Mouse (Mus musculus) CH12.LX (cell line): Measurements from ENCODE around the gene Syce3. TPM values are rescaled to one million over a fixed set of nuclear protein-coding genes. Genes with fewer than 3 reads are reported as not detected.

ENCODE experiments used
- DNase-seq: peaks from one replicate; pipeline ENCODE4 v3.0.0-alpha.2; 2013; ENCODE audit errors: extremely low read depth
- H3K27ac ChIP-seq: 2 replicates; pipeline ENCODE4 v1.5.1; 2012; ENCODE audit warnings: low read depth, mild to moderate bottlenecking, control low read depth, moderate library complexity; ENCODE audit not compliant: insufficient read depth
- H3K27me3 ChIP-seq: replicated peaks from 2 replicates; pipeline ENCODE3; 2012; ENCODE audit warnings: inconsistent platforms
- H3K36me3 ChIP-seq, 2 experiments: replicated peaks in 1 of 2; 2 replicates each; pipeline versions ENCODE3 to v1.6.1; 2012; ENCODE audit warnings: inconsistent platforms in 1 of 2, low read length in 1 of 2, mild to moderate bottlenecking in 1 of 2, mixed read lengths in 1 of 2, moderate library complexity in 1 of 2; ENCODE audit not compliant: control insufficient read depth in 1 of 2, insufficient read depth in 1 of 2
- H3K4me1 ChIP-seq, 2 experiments: 2 replicates each; pipeline ENCODE4 v1.6.1; 2012; ENCODE audit warnings: inconsistent platforms in 1 of 2, moderate library complexity in 1 of 2; ENCODE audit not compliant: insufficient read depth in 2 of 2, control insufficient read depth in 1 of 2
- H3K4me2 ChIP-seq: 2 replicates; pipeline ENCODE4 v1.6.1; 2012; ENCODE audit warnings: low read depth, mild to moderate bottlenecking, control low read depth; ENCODE audit not compliant: poor library complexity, insufficient read depth, severe bottlenecking
- H3K4me3 ChIP-seq, 3 experiments: fragments of 150-350 bp in 1 of 3; sonication (generic) in 1 of 3; replicated peaks in 1 of 3; 2 replicates each; pipeline versions ENCODE3 to v1.5.1; 2011 to 2012; ENCODE audit warnings: low read depth in 2 of 3, low read length in 2 of 3, mild to moderate bottlenecking in 2 of 3, moderate library complexity in 2 of 3, control low read depth in 1 of 3, improper control_type of control experiment in 1 of 3, inconsistent platforms in 1 of 3, mixed read lengths in 1 of 3; ENCODE audit not compliant: poor library complexity in 1 of 3
- H3K79me2 ChIP-seq: replicated peaks from 2 replicates; pipeline ENCODE4 v1.6.1; 2012; ENCODE audit warnings: mild to moderate bottlenecking, moderate library complexity; ENCODE audit not compliant: control insufficient read depth, poor library complexity, insufficient read depth, severe bottlenecking; ENCODE audit errors: extremely low read depth
- H3K9ac ChIP-seq: 2 replicates; pipeline ENCODE4 v1.6.1; 2012; ENCODE audit warnings: low read depth, mild to moderate bottlenecking, control low read depth, moderate library complexity; ENCODE audit not compliant: insufficient read depth
- H3K9me3 ChIP-seq: replicated peaks from 2 replicates; pipeline ENCODE3; 2012; ENCODE audit warnings: low read length, inconsistent platforms, mixed read lengths
- CTCF ChIP-seq, 2 experiments: IDR thresholded peaks in 1 of 2; conservative IDR thresholded peaks in 1 of 2; 2 replicates each; pipeline ENCODE4 v1.5.1; 2011 to 2012; ENCODE audit warnings: low read depth in 2 of 2, low read length in 2 of 2, improper control_type of control experiment in 1 of 2, inconsistent platforms in 1 of 2, mild to moderate bottlenecking in 1 of 2, moderate library complexity in 1 of 2
- EP300 ChIP-seq: IDR thresholded peaks from 2 replicates; pipeline ENCODE4 v1.6.1; 2011; ENCODE audit warnings: low read length, improper control_type of control experiment
- ETS1 ChIP-seq: conservative IDR thresholded peaks from 2 replicates; pipeline ENCODE4 v1.6.1; 2012; ENCODE audit warnings: low read depth, mild to moderate bottlenecking, inconsistent platforms, low read length, improper control_type of control experiment, moderate library complexity
- GABPA ChIP-seq: IDR thresholded peaks from 2 replicates; pipeline ENCODE4 v1.6.1; 2012; ENCODE audit warnings: low read depth, low read length, improper control_type of control experiment, inconsistent platforms; ENCODE audit not compliant: insufficient replicate concordance
- HCFC1 ChIP-seq: IDR thresholded peaks from 2 replicates; pipeline ENCODE4 v1.6.1; 2012; ENCODE audit warnings: low read depth, mild to moderate bottlenecking, inconsistent platforms, low read length, improper control_type of control experiment
- IRF4 ChIP-seq: IDR thresholded peaks from 2 replicates; pipeline ENCODE4 v1.6.1; 2014; ENCODE audit warnings: low read depth, mild to moderate bottlenecking, inconsistent platforms, low read length, improper control_type of control experiment
- JUND ChIP-seq: conservative IDR thresholded peaks from 2 replicates; pipeline ENCODE4 v1.6.1; 2011; ENCODE audit warnings: low read depth, low read length, improper control_type of control experiment
- KAT2A ChIP-seq: IDR thresholded peaks from 2 replicates; pipeline ENCODE4 v1.6.1; 2012; ENCODE audit warnings: low read length, improper control_type of control experiment, inconsistent platforms; ENCODE audit not compliant: insufficient replicate concordance
- MAFK ChIP-seq: IDR thresholded peaks from 2 replicates; pipeline ENCODE4 v1.6.1; 2011; ENCODE audit warnings: low read length, improper control_type of control experiment; ENCODE audit not compliant: insufficient replicate concordance
- MAX ChIP-seq: IDR thresholded peaks from 2 replicates; pipeline ENCODE4 v1.6.1; 2011; ENCODE audit warnings: low read length, improper control_type of control experiment
- MEF2A ChIP-seq: IDR thresholded peaks from 2 replicates; pipeline ENCODE4 v1.6.1; 2014; ENCODE audit warnings: low read depth, mild to moderate bottlenecking, inconsistent platforms, low read length, improper control_type of control experiment, borderline replicate concordance
- MYC ChIP-seq: IDR thresholded peaks from 2 replicates; pipeline ENCODE4 v1.6.1; 2011; ENCODE audit warnings: low read depth, mild to moderate bottlenecking, improper control_type of control experiment, low read length
- NELFE ChIP-seq: IDR thresholded peaks from 2 replicates; pipeline ENCODE4 v1.6.1; 2011; ENCODE audit warnings: low read depth, low read length, improper control_type of control experiment
- NRF1 ChIP-seq: IDR thresholded peaks from 2 replicates; pipeline ENCODE4 v1.6.1; 2014; ENCODE audit warnings: low read depth, mild to moderate bottlenecking, inconsistent platforms, low read length, improper control_type of control experiment, moderate library complexity
- POLR2A ChIP-seq: IDR thresholded peaks from 2 replicates; pipeline ENCODE4 v1.6.1; 2011; ENCODE audit warnings: low read depth, mild to moderate bottlenecking, improper control_type of control experiment, low read length
- RAD21 ChIP-seq: IDR thresholded peaks from 2 replicates; pipeline ENCODE4 v1.6.1; 2011; ENCODE audit warnings: low read depth, mild to moderate bottlenecking, low read length, improper control_type of control experiment, moderate library complexity
- SIN3A ChIP-seq: IDR thresholded peaks from 2 replicates; pipeline ENCODE4 v1.6.1; 2012; ENCODE audit warnings: low read length, improper control_type of control experiment, inconsistent platforms
- TBP ChIP-seq: conservative IDR thresholded peaks from 2 replicates; pipeline ENCODE4 v1.6.1; 2011; ENCODE audit warnings: low read depth, low read length, improper control_type of control experiment
- TCF12 ChIP-seq: IDR thresholded peaks from 2 replicates; pipeline ENCODE4 v1.6.1; 2014; ENCODE audit warnings: low read depth, mild to moderate bottlenecking, inconsistent platforms, low read length, improper control_type of control experiment
- UBTF ChIP-seq: IDR thresholded peaks from 2 replicates; pipeline ENCODE4 v1.6.1; 2012; ENCODE audit warnings: low read depth, mild to moderate bottlenecking, inconsistent platforms, low read length, improper control_type of control experiment, moderate library complexity
- USF2 ChIP-seq: conservative IDR thresholded peaks from 2 replicates; pipeline ENCODE4 v1.6.1; 2011; ENCODE audit warnings: low read depth, low read length, improper control_type of control experiment
- ZMIZ1 ChIP-seq: IDR thresholded peaks from 2 replicates; pipeline ENCODE4 v1.6.1; 2012; ENCODE audit warnings: low read depth, mild to moderate bottlenecking, inconsistent platforms, low read length, improper control_type of control experiment
- dilution Hi-C: fragments of 300-500 bp; cut with MboI; formaldehyde crosslinking; loops from 2 replicates; pipeline ENCODE4 v1.14.3; 2020; ENCODE audit warnings: low sequenced_read_pairs; ENCODE audit not compliant: extremely low pct_unique_long_range_greater_than_20kb, extremely low pct_ligation_motif_present
- in situ Hi-C: fragments of 300-500 bp; cut with MboI; formaldehyde crosslinking; loops from 3 replicates; pipeline ENCODE4 v1.14.3; 2019; ENCODE audit warnings: low sequenced_read_pairs, low pct_ligation_motif_present, low pct_unique_long_range_greater_than_20kb, mixed read lengths
- polyA plus RNA-seq: library from polyadenylated mRNA; unstranded; fragments of >175 nt; gene quantifications from 2 replicates; pipeline ENCODE4 v1.2.1, GENCODE M21; 2012; ENCODE audit warnings: low read depth; ENCODE audit not compliant: insufficient read length
- total RNA-seq, 2 experiments: library from RNA; depleted of rRNA; stranded (reverse); fragments of 300-350 nt in 1 of 2; fragments of >200 nt in 1 of 2; gene quantifications; 2 replicates each; pipeline ENCODE4 v1.2.3; 2012 to 2014

Syce3 gene
- total and polyA plus RNA-seq, 3 experiments = not detected

DNA sequence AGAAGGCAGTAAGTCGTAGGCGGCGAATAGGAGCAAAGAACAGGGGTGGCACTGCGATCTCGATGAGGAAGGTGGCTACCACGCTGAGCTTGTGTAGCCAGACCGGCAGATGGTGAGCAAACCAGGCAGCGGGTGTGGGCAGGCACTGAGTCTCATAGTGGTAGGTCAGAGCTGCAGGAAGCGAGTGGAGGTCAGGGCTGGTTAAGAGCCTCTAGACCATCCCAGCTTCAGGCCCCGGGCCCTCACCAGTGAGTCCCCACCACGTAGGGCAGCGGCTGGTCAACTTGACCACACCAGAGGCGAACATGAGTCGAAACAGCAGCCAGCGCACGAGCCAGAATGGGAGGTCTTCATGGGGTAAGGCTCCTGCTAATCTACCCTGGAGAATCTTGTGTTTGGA is 56.5 kb downstream of the Syce3 start:
- in situ Hi-C loops (loop anchor here (25.0 kb wide), 1 partner anchor 242 kb away; the partner anchor contains the start of gene Tubgcp6), dilution Hi-C loops (no loop called here)
- H3K4me2 ChIP-seq = peak overlapping the region; percentile 65; the same call in 1 of the 2 replicates
- H3K79me2 ChIP-seq = peaks cover 39% of the 10 kb centered on the region
- H3K27ac ChIP-seq = no peak overlapping the region
- TF ChIP-seq USF2 (no peak), MEF2A (no peak), NRF1 (no peak), JUND (no peak), GABPA (no peak), UBTF (no peak), ZMIZ1 (no peak), TCF12 (no peak), ETS1 (no peak), CTCF (conservative IDR thresholded peaks at IDR 0.05 in 1 of 2, IDR thresholded peaks at IDR 0.05 in 1 of 2; ENCODE audit: low read depth in 2 of 2, low read length in 2 of 2) (no peak), NELFE (no peak), MYC (no peak), IRF4 (no peak), SIN3A (no peak), KAT2A (no peak), HCFC1 (no peak)
- H3K27me3 ChIP-seq = no peaks in the 10 kb centered on the region
- no peak overlapping the region for H3K9ac ChIP-seq
- H3K36me3 ChIP-seq = peaks cover 36 to 56% of the 10 kb centered on the region in 2 experiments
- no peak overlapping the region for H3K4me3 ChIP-seq
- H3K4me1 ChIP-seq = peaks cover 12 to 30% of the 10 kb centered on the region in 2 experiments
- no peak for DNase-seq
- no peaks in the 10 kb centered on the region for H3K9me3 ChIP-seq

- Histone ChIP-seq H3K4me2 (no peak overlapping the region), H3K9ac (no peak overlapping the region), H3K79me2 (peaks cover 29% of the 10 kb centered on the region), H3K27ac (no peak overlapping the region), H3K4me1 (peaks cover 10 to 21% of the 10 kb centered on the region in 2 experiments), H3K9me3 (no peaks in the 10 kb centered on the region), H3K36me3 (peaks cover 32 to 56% of the 10 kb centered on the region in 2 experiments), H3K4me3 (no peak overlapping the region), H3K27me3 (no peaks in the 10 kb centered on the region)
- dilution Hi-C loops (no loop called here), in situ Hi-C loops (loop anchor here (25.0 kb wide), 1 partner anchor 240 kb away; the partner anchor contains the start of gene Tubgcp6)
- DNase-seq = no peak
- TF ChIP-seq MAX = no peak
- no peak for TF ChIP-seq MEF2A
- TF ChIP-seq CTCF (conservative IDR thresholded peaks at IDR 0.05 in 1 of 2, IDR thresholded peaks at IDR 0.05 in 1 of 2; ENCODE audit: low read depth in 2 of 2, low read length in 2 of 2) = no peak
- no peak for TF ChIP-seq USF2
- no peak for TF ChIP-seq TBP
- no peak for TF ChIP-seq MAFK
- no peak for TF ChIP-seq JUND
- TF ChIP-seq POLR2A = no peak
- TF ChIP-seq RAD21 = no peak
- TF ChIP-seq EP300 = no peak
- no peak for TF ChIP-seq TCF12
These were observed 57.5 kb downstream of the Syce3 start for GRCm38 (mm10) chr15:89352795-89353194.
